Mouse (Mus musculus): ENCODE results near the gene Tm4sf4.

- TF ChIP-seq CTCF (IDR thresholded peaks at IDR 0.05; ENCODE audit: low read depth, low read length), result no peak
- TF ChIP-seq POLR2A (IDR thresholded peaks at IDR 0.05; ENCODE audit: extremely low read depth, insufficient read depth, low read length), result no peak
These were observed 20.6 kb downstream of the Tm4sf4 start for GRCm38 (mm10) chr3:57445706-57446105.
